Mouse (Mus musculus) layer of hippocampus, postnatal 14 days (tissue): ENCODE measurements around the gene Mrps12. TPM values are rescaled to one million over a fixed set of nuclear protein-coding genes. Genes with fewer than 3 reads are reported as not detected.
A peak's percentile ranks its signal among the peaks of the same experiment; 100 is the strongest.

Source experiments
- DNase-seq, 2 experiments: peaks; one replicate each; pipeline ENCODE4 v3.0.0; 2021 to 2022; ENCODE audit warnings: low spot score in 2 of 2, mixed read lengths in 1 of 2
- total RNA-seq, 2 experiments: library from RNA; stranded (reverse); gene quantifications; 2 replicates each; pipeline ENCODE4 v1.2.3; 2021

Mrps12 gene
- total RNA-seq, 2 experiments from 2014 or later, result 55.4 to 66.9 TPM

DNA sequence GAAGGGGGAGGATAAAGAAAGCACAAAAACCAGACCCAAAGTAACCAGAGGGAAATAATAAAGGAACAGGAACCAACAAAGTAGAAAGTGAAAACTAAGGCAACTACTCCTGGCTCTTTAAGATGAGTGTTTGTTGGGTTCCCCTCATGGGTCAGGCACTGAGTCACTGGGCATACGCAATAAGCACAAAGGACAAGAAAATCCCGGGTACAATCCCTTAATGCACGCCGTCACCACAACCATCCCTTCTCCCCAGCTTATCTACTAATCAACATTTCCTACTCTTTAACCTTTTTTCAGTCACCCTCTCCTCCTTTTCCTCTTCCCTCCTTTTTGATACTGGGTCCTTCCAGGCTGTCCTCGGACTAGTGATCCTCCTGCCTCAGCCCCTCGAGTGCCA, 23.6 kb upstream of the Mrps12 start:
- DNase-seq, result no peak

DNA sequence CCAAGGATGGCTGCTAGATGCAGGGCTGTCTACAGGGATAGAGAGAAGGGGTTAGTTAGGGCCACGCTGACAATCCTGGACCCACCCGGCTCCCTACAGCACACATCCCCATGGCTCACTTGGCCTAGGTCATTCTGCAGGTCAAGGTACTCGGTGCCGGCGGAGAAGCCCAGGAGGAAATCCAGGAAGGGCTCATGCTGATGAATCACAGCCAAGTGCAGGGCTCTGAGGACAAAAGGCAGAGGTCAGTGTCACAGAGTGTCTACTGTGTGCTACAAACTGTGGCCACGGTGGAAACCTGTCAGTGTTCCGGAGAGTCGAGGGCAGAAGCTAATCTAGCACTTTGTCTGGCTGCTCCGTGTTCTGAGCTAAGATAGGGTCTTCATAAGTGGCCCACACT, 20.3 kb upstream of the Mrps12 start:
- no peak for DNase-seq

DNA sequence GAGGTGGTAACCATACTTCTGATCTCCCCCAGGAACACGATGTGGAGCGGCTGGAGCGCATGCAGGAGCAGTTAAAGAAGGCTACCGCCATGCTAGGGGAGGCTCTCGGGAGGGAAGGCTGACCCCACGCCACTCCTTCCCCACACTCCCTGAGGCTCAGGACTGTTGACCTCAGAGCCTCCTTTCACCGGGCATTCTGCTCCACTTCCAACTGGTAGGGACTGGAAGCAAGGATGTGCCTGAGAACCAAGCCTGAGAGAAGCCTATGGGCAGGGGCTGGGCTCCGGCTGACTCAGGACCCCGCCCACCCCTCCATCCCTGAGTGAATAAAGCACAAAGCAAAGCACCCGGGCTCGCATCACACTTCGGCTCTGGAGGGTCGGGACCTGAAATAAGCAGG, 17.0 kb upstream of the Mrps12 start:
- DNase-seq, result no peak

DNA sequence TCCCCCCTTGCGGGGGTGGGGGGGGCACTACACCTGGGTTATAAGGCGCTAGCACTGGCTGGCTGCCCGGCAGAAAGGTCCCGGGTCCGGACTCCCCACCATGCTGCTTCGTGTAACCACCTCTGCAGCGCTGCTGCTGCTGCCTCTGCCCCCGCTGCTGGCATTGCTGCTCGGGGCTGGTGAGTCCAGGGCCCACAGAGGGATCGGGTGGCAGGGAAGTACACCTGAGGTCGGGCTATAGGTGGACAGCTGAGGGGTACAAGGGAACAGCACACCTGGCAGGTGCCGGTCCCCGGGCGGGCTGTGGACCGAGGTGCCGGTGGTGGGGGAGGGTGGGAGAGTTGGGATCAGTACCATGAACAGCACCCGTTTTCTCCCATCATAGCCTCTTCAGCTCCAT, 14.5 kb upstream of the Mrps12 start, which contains the start of gene Ccer2:
Gene Ccer2 (plus strand): TSS at position 96 of the 400 bp plus-strand sequence.
- DNase-seq, result no peak

DNA sequence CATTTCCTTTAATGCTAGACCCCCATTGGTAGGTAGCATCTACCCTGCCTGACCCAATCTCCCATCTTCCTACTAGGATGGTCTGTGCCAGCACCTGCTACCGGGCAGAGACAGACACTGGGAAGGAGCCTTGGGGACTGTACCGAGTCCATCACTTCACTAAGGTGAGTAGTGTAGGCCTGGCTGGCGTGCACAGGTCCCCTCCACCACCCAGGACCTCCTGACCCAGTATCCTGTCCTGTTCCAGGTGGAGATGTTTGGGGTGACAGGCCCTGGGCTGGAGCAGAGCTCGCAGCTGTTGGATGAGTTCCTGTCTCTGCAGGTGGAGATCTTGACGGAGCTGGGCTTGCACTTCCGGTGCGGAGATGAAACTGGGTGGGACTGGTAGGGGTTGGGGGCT, 8.3 kb upstream of the Mrps12 start:
- DNase-seq, result no peak

DNA sequence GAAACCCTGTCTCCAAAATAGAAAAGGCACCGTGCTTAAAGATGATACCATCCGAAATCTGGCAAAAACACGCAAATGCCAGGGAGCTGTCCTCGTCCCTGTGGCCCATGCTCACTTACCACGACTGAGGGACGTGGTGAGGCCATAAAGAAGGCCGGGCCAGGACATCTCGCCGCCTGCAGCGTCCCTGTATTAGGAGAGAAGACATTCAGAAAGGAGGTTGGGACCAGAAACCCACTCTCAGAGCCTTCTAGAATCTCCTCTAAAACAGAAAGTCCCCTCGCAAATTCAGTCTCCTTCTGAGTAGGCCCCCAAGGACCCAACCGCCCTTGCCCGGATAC, 282 bp downstream of the Mrps12 start:
- no peak for DNase-seq

DNA sequence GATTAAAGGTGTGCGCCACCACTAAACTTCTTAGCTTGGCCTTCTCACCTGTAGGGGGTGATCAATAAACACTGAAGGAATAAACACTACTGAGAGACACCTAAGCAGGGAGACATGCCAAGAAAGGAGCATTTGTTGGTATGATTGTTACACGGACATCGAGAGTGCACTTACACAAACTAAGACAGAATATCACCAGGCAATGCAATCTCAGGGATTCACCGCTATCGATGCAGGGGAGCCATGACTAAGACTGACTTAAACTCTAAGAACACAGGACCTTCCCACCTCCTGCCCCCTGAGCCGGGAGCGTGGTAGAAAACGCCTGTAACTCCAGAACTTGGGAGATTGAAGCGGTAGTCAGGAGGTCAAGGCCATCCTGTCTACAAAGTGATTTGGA, 671 bp downstream of the Mrps12 start:
- DNase-seq, result no peak

DNA sequence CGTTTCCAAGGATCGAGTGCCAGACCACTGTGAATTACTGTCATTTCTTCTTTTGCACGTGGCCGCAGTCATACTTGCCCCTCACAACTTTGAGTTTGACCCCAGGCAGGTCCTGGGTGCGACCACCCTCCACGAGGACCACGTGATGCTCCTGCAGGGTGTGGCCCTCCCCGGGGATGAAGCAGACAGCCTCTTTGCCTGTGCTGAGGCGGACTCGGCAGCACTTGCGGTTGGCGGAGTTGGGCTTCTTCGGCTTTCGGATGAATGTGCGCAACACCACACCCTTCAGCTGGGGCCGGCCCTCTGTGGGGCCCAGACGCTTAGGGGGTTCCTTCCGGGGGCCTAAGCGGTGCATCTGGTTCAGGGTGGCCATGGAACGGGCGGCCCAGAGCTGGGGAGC, 1.8 kb downstream of the Mrps12 start:
- no peak for DNase-seq

DNA sequence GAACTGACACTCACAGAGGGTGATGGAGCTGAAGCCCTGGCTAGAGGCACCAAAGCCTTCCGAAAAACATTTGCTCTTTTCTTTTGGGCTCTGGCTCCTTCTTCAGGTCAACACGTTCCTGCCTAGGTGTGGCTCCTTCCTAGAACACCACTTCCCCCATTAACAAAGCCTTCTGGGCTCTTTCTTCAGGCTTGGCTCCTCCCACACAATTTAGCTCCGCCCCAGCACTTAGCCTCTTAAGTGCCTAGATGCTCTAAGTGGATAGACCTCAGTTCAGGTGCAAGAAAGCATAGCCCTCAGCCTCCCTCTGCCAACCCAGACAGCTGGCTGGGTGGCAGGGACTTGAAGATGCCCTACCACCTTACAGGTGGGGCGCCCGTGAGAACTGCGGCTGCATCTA, 5.9 kb downstream of the Mrps12 start:
- no peak for DNase-seq

DNA sequence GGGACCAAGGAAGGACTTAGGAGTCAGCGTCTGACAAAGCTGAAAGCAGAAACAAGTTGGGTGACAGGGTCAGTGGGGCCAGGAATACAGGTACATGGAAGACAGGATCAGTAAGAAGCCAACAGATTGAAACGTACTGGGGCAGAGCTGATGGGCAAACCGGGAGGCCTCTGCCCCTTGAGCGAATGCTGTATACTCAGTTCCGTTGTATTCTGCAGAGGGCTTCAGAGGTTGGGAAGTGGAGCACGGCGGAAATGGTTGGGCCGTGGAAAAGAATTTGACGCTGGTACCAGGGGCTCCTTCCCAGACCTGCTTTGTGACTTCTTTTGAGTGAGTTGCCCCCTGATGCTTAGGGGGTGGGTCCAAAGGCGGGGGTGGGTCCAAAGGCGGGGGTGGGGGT, 8.4 kb downstream of the Mrps12 start:
- no peak for DNase-seq

DNA sequence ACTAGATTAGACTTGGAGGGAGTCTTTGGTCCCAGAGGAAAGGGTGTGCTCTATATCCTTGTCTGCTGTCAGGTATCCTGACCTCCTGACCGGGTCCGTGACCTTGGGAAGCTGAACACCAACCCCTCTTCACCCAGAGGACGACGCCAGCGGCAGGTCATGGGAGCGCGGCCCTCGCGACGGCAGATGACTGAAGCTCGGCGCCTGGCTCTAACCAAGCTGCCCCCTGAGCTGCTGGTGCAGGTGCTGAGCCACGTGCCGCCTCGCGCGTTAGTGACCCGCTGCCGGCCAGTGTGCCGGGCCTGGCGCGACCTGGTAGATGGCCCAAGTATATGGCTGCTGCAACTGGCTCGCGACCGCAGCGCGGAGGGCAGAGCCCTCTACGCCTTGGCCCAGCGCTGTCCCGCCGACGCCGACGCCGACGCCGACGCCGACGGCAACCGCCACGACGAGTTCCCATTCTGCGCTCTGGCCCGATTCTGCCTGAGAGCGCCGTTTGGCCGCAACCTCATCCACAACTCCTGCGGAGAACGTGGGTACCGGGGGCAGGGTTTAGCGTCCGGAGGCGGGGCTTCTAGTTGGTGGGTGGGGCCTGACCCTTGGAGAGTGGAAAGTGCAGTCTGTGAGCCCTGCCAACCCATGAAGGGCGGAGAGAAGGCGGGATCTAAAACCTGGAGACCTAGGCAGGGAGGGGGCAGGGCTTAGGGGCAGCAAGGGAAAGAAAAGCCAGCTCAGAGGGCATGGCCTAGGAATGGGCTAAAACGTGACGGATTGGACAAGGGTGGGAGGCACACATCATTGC, 9.1 kb downstream of the Mrps12 start:
- peak in 1 of 2 experiments; percentile 32 for DNase-seq

DNA sequence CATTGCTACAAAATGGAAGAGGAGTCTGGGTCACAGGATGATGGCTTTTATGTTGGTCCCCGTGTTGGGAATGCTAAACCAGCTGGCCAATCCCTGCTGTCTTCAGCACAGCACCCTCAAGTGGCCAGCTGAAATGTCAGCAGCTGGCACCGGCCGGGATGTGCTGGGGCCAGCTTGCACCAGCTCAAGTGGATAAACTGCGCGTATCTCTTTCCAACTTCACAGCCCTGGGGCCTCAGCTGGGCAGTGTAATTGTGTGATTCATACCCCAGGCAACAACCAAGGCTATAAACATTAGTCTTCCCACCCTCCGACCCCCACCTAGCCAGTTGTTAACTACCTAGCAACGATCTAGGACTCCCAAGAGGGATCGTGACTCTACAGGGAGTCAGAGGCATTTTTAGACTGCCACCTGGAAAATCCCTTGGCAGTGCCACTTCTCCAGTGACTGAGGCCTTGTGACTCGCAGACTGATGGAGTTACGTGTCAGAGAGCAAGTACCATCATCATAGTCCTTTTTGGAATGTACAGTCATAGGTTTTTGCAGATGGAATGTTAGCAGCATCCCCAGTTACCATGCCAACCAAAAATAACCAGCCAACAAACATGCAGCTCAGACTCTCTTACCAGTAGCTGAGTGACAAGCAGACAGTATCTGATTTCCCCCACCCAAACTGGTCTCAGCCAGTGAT, 13.8 kb downstream of the Mrps12 start:
- peak; percentile 48 to 74 for DNase-seq

DNA sequence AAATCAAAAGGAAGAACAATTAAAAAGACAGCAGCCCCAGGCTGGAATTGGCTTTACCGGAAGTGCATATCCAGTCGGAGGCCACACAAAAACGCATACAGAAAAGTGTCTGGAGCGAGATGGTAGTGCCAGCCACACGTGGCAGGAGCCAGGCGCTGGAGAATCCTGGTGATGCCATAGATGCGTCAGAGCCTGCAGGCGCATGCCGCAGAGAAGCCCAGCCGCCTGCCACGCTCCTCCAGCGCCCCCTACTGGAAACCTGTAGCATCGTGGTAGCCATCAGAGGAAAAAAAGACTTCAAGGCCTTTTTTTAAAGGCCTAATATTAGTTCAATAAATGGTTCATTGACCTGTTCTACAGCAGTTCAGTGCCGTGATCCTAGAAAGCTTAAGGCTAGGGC, 15.0 kb downstream of the Mrps12 start:
- DNase-seq, result peak; percentile 75 to 81

DNA sequence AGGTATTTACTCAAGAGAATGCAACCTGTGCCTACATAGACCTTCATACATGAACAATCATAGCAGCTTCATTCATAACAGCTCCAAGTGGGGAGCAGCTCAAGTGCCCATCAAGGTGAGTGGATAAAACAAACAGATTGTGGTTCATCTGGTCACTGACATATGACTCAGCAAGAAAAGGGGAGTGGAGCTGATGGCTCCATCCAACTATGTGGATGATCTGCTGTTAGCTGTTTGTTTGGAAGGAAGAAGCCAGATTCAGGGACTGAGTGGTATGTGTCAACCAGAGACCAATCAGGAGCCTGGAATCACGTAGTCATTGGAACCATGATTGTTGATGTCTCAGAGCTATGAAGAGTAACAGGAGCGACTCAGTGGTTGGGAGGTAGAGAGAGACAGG, 17.0 kb downstream of the Mrps12 start:
- DNase-seq, result no peak

DNA sequence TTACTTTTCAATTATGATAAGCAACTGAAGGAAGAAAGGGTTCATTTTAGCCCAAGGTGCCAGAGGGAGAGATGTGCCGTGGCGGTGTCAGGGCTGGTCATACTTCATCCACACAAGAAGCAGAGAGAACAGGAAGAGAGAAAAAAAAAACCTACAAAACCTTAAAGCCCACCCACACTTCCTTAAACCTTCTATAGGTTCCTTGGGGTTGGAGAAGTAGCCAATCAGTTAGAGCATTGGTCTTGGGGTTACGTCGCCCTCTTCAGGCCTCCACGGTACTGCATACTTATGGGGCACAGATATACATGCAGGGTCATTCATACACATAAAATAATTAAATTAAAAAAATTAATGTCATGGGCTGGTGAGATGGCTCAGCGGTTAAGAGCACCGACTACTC, 19.5 kb downstream of the Mrps12 start:
- no peak for DNase-seq

DNA sequence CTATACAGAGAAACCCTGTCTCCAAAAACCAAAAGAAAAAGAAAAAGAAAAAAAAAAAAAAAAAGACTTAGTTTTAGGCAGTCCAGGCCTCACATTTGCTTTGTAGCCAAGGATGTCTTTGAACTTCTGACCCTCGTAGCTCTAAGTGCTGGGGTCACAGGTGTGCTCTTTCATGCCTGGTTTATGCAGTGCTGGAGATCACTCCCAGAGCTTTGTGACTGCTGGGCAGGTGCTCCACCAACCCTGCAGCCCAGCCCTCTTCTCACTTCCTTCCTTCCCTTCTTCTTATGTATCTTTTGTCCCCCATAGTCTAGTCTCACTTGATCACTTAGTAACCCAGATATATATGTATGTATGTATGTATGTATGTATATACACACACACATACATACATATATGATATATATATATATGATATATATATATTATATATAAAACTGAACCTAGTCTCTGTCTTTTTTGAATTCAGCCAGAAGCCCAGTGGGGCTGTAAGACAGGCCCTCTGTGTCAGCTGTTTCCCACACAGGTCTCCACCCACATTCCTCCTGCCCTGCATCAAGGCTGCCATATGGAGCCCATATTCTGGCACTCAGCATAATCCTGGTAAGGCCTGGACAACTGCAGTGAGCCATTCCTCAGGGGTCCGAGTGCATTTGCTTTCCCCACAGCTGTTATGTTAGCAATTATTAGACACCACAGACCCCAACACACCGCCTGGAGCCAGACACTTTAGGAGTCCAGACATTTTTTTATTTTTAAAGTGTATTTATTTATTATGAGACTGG, 20.7 kb downstream of the Mrps12 start:
- DNase-seq, result no peak

DNA sequence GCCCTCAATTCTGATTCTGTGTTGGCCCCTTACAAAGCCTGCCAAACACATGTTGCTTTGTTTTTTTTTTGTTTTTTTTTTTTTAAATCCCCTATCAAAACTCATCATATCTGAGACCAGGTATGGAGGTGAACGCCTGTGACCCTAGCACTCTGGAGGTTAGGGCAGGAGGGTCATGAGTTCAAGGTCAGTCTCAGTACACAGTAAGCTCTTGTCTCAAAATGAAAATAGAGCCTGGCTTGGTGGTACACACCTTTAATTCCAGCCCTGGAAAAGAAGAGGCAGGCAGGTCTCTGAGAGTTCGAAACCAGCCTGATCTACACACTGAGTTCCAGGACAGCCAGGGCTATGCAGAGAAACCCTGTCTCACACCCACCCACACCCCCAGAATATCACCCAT, 22.0 kb downstream of the Mrps12 start:
- DNase-seq, result no peak

DNA sequence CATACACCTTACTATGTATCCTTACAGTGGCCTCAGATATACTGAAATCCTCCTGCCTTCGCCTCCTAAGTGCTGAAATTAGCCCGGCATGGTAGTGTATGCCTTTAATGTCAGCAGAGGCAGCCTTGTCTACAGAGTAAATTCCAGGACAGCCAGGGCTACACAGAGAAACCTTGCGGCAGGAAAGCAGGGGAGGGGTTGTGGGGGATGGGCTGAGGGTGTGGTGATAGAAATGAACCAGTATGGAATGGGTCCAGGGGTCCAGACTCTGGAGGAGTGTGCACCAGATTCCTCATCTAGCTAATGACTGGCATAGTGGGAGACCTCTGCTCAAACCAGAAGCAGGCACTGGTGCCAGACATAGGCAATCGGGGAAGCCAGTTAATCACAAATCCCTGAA, 22.5 kb downstream of the Mrps12 start:
- no peak for DNase-seq

DNA sequence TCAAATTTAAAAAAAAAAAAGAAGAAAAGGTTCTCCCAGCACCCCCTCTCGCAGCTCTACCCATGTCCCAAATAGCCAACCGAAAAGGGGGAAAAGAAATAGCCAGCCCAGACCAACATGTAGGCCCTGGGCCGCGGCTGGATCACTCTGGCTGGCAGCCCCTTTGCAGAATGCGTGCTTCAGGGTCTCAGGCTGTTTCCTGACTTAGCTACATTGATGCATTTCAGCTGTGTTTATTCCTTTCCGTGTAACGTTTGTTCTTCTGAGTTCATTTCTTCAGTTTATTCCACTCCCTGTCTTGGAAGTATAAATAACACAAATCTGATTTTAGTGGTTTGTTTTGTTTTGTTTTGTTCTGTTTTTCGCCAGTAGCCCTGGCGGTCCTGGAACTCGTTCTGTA, 23.9 kb downstream of the Mrps12 start:
- no peak for DNase-seq

DNA sequence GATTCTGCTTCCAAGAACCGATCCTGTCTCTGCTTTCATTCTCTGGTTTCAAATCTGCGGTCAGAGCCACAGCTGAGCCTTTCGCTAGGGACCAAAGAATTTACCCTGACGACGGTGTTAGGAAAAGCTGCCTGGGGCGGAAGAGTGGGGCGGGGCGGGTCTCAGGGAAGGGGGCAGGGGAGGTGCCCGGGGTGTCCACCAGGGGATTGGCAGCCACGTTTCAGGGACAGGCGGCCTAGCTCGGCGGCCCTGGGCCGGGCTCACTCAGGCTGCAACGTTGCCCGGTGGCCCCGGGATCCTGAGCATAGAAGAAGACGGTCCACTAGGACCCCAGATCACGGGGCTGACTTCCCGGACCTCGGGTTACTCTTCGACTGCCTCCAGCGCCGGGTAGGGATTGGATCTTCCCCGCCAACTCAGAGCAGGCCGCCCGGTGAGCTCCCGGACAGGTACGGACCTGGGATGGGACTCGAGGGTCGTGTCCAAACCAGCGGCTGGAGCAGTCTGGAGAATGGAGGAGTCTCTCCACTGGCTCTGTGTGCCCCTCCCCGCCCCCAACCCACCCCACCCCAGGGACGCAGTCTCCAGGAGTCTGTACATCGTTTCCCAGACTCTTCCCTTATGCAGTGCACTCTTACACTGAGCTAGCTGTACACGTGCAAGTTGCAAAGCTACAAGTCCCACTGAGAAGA, 24.9 kb downstream of the Mrps12 start, which contains the start of gene Fbxo17:
Gene Fbxo17 (plus strand): TSS at position 215 of the 692 bp plus-strand sequence.
- no peak for DNase-seq

DNA sequence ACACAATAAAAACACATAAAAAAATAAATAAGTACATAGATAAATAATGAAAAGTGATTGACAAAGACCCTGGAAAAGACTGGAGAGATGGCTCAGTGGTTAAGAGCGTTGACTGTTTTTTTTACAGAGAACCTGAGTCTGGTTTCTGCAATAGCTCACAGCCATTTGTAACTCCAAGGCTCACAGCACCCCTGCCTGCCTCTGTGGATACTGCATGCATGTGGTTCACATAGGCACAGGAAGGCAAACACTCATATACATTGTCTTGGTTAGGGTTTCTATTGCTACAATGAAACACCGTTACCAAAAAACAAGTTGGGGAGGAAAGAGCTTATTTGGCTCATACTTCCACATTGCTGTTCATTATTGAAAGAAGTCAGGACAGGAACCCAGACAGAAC, 26.0 kb downstream of the Mrps12 start:
- DNase-seq, result no peak
